Mouse (Mus musculus): ENCODE results near the gene Dner. TPM values are rescaled to one million over a fixed set of nuclear protein-coding genes. Genes with fewer than 3 reads are reported as not detected.

Gene Dner
- polyA plus RNA-seq, 1 experiment from 2014 or later = 301 TPM

- H3K27ac ChIP-seq (ENCODE audit: low read length) = no peak overlapping the region
- H3K9ac ChIP-seq (ENCODE audit: low read depth, low read length) = no peak overlapping the region
- H3K4me2 ChIP-seq (ENCODE audit: low read length) = no peak overlapping the region
- H3K9me3 ChIP-seq (replicated peaks; ENCODE audit: control insufficient read depth, low read length, poor library complexity, severe bottlenecking) = no peaks in the 10 kb centered on the region
- no peaks in the 10 kb centered on the region for H3K4me1 ChIP-seq (ENCODE audit: control insufficient read depth, insufficient read depth, low read length)
- H3K27me3 ChIP-seq (ENCODE audit: control insufficient read depth, insufficient read depth, low read depth, low read length) = no peaks in the 10 kb centered on the region
- no peaks in the 10 kb centered on the region for H3K36me3 ChIP-seq (ENCODE audit: control insufficient read depth, insufficient read depth, low read length)
- ATAC-seq = no peak
- no peak overlapping the region for H3K4me3 ChIP-seq (ENCODE audit: low read depth, low read length)
- WGBS = 81% methylated on average over 4 of the region's 4 CpGs
These were observed 171.6 kb downstream of the Dner start for GRCm38 (mm10) chr1:84524413-84524812.

GRCm38 (mm10) chr1:84522963-84523280 is 173.1 kb downstream of the Dner start:
- 68% methylated on average over 4 of the region's 4 CpGs for WGBS
- Histone ChIP-seq H3K27me3 (ENCODE audit: control insufficient read depth, insufficient read depth, low read depth, low read length) (no peaks in the 10 kb centered on the region), H3K4me3 (ENCODE audit: low read depth, low read length) (no peak overlapping the region), H3K4me1 (ENCODE audit: control insufficient read depth, insufficient read depth, low read length) (no peaks in the 10 kb centered on the region), H3K9me3 (replicated peaks; ENCODE audit: control insufficient read depth, low read length, poor library complexity, severe bottlenecking) (no peaks in the 10 kb centered on the region), H3K9ac (ENCODE audit: low read depth, low read length) (no peak overlapping the region), H3K4me2 (ENCODE audit: low read length) (no peak overlapping the region), H3K27ac (ENCODE audit: low read length) (no peak overlapping the region), H3K36me3 (ENCODE audit: control insufficient read depth, insufficient read depth, low read length) (no peaks in the 10 kb centered on the region)
- no peak for ATAC-seq

GRCm38 (mm10) chr1:84522256-84522962 is 173.6 kb downstream of the Dner start:
- no peak overlapping the region for H3K9ac ChIP-seq (ENCODE audit: low read depth, low read length)
- H3K4me2 ChIP-seq (ENCODE audit: low read length) = no peak overlapping the region
- no peak overlapping the region for H3K27ac ChIP-seq (ENCODE audit: low read length)
- H3K4me3 ChIP-seq (ENCODE audit: low read depth, low read length) = no peak overlapping the region
- H3K36me3 ChIP-seq (ENCODE audit: control insufficient read depth, insufficient read depth, low read length) = no peaks in the 10 kb centered on the region
- H3K27me3 ChIP-seq (ENCODE audit: control insufficient read depth, insufficient read depth, low read depth, low read length) = no peaks in the 10 kb centered on the region
- H3K4me1 ChIP-seq (ENCODE audit: control insufficient read depth, insufficient read depth, low read length) = no peaks in the 10 kb centered on the region
- 84% methylated on average over 4 of the region's 4 CpGs for WGBS
- no peak for ATAC-seq
- H3K9me3 ChIP-seq (replicated peaks; ENCODE audit: control insufficient read depth, low read length, poor library complexity, severe bottlenecking) = no peaks in the 10 kb centered on the region

- H3K4me1 ChIP-seq (ENCODE audit: control insufficient read depth, insufficient read depth, low read length) = no peaks in the 10 kb centered on the region
- H3K4me3 ChIP-seq (ENCODE audit: low read depth, low read length) = no peak overlapping the region
- no peak overlapping the region for H3K4me2 ChIP-seq (ENCODE audit: low read length)
- H3K9ac ChIP-seq (ENCODE audit: low read depth, low read length) = no peak overlapping the region
- WGBS = 76% methylated on average over 4 of the region's 4 CpGs
- no peak overlapping the region for H3K27ac ChIP-seq (ENCODE audit: low read length)
- H3K36me3 ChIP-seq (ENCODE audit: control insufficient read depth, insufficient read depth, low read length) = no peaks in the 10 kb centered on the region
- H3K27me3 ChIP-seq (ENCODE audit: control insufficient read depth, insufficient read depth, low read depth, low read length) = no peaks in the 10 kb centered on the region
- H3K9me3 ChIP-seq (replicated peaks; ENCODE audit: control insufficient read depth, low read length, poor library complexity, severe bottlenecking) = no peaks in the 10 kb centered on the region
- no peak for ATAC-seq
These were observed 177.7 kb downstream of the Dner start for GRCm38 (mm10) chr1:84518347-84518746.

GRCm38 (mm10) chr1:84513201-84513600 is 182.8 kb downstream of the Dner start:
- Histone ChIP-seq H3K27ac (ENCODE audit: low read length) (no peak overlapping the region), H3K4me3 (ENCODE audit: low read depth, low read length) (no peak overlapping the region), H3K9ac (ENCODE audit: low read depth, low read length) (no peak overlapping the region), H3K36me3 (ENCODE audit: control insufficient read depth, insufficient read depth, low read length) (no peaks in the 10 kb centered on the region; the same call in 1 of the 2 replicates), H3K9me3 (replicated peaks; ENCODE audit: control insufficient read depth, low read length, poor library complexity, severe bottlenecking) (no peaks in the 10 kb centered on the region), H3K27me3 (ENCODE audit: control insufficient read depth, insufficient read depth, low read depth, low read length) (no peaks in the 10 kb centered on the region), H3K4me1 (ENCODE audit: control insufficient read depth, insufficient read depth, low read length) (no peaks in the 10 kb centered on the region), H3K4me2 (ENCODE audit: low read length) (no peak overlapping the region)
- 49% methylated on average over 3 of the region's 3 CpGs for WGBS
- no peak for ATAC-seq

- no peak overlapping the region for H3K27ac ChIP-seq (ENCODE audit: low read length)
- H3K9ac ChIP-seq (ENCODE audit: low read depth, low read length) = no peak overlapping the region
- no peaks in the 10 kb centered on the region for H3K27me3 ChIP-seq (ENCODE audit: control insufficient read depth, insufficient read depth, low read depth, low read length)
- 85% methylated on average over 1 of the region's 1 CpGs for WGBS
- H3K36me3 ChIP-seq (ENCODE audit: control insufficient read depth, insufficient read depth, low read length) = no peaks in the 10 kb centered on the region; the same call in 1 of the 2 replicates
- no peak overlapping the region for H3K4me2 ChIP-seq (ENCODE audit: low read length)
- H3K4me3 ChIP-seq (ENCODE audit: low read depth, low read length) = no peak overlapping the region
- no peaks in the 10 kb centered on the region for H3K4me1 ChIP-seq (ENCODE audit: control insufficient read depth, insufficient read depth, low read length)
- no peak for ATAC-seq
- H3K9me3 ChIP-seq (replicated peaks; ENCODE audit: control insufficient read depth, low read length, poor library complexity, severe bottlenecking) = no peaks in the 10 kb centered on the region
These were observed 187.5 kb downstream of the Dner start for GRCm38 (mm10) chr1:84508510-84508909.

- Histone ChIP-seq H3K36me3 (ENCODE audit: control insufficient read depth, insufficient read depth, low read length) (peaks cover 2% of the 10 kb centered on the region; the same call in 1 of the 2 replicates), H3K4me3 (ENCODE audit: low read depth, low read length) (no peak overlapping the region), H3K4me1 (ENCODE audit: control insufficient read depth, insufficient read depth, low read length) (no peaks in the 10 kb centered on the region), H3K27ac (ENCODE audit: low read length) (no peak overlapping the region), H3K9ac (ENCODE audit: low read depth, low read length) (no peak overlapping the region), H3K4me2 (ENCODE audit: low read length) (no peak overlapping the region), H3K9me3 (replicated peaks; ENCODE audit: control insufficient read depth, low read length, poor library complexity, severe bottlenecking) (no peaks in the 10 kb centered on the region), H3K27me3 (ENCODE audit: control insufficient read depth, insufficient read depth, low read depth, low read length) (no peaks in the 10 kb centered on the region)
- ATAC-seq = no peak
These were observed 188.5 kb downstream of the Dner start for GRCm38 (mm10) chr1:84507568-84507967.

- H3K27ac ChIP-seq (ENCODE audit: low read length) = no peak overlapping the region
- H3K9ac ChIP-seq (ENCODE audit: low read depth, low read length) = no peak overlapping the region
- no peaks in the 10 kb centered on the region for H3K9me3 ChIP-seq (replicated peaks; ENCODE audit: control insufficient read depth, low read length, poor library complexity, severe bottlenecking)
- WGBS = 65% methylated on average over 6 of the region's 6 CpGs
- ATAC-seq = no peak
- H3K4me3 ChIP-seq (ENCODE audit: low read depth, low read length) = no peak overlapping the region
- H3K36me3 ChIP-seq (ENCODE audit: control insufficient read depth, insufficient read depth, low read length) = peaks cover 2% of the 10 kb centered on the region; the same call in 1 of the 2 replicates
- no peak overlapping the region for H3K4me2 ChIP-seq (ENCODE audit: low read length)
- H3K27me3 ChIP-seq (ENCODE audit: control insufficient read depth, insufficient read depth, low read depth, low read length) = no peaks in the 10 kb centered on the region
- no peaks in the 10 kb centered on the region for H3K4me1 ChIP-seq (ENCODE audit: control insufficient read depth, insufficient read depth, low read length)
These were observed 189.0 kb downstream of the Dner start for GRCm38 (mm10) chr1:84506984-84507546.

GRCm38 (mm10) chr1:84500673-84501072 is 195.3 kb downstream of the Dner start:
- H3K27me3 ChIP-seq (ENCODE audit: control insufficient read depth, insufficient read depth, low read depth, low read length) = no peaks in the 10 kb centered on the region
- H3K27ac ChIP-seq (ENCODE audit: low read length) = no peak overlapping the region
- 87% methylated on average over 3 of the region's 3 CpGs for WGBS
- H3K4me3 ChIP-seq (ENCODE audit: low read depth, low read length) = no peak overlapping the region
- 0 out of 2 replicates have a peak, but pooled peaks cover 2% of the 10 kb centered on the region for H3K36me3 ChIP-seq (ENCODE audit: control insufficient read depth, insufficient read depth, low read length)
- no peak for ATAC-seq
- H3K4me1 ChIP-seq (ENCODE audit: control insufficient read depth, insufficient read depth, low read length) = no peaks in the 10 kb centered on the region
- no peaks in the 10 kb centered on the region for H3K9me3 ChIP-seq (replicated peaks; ENCODE audit: control insufficient read depth, low read length, poor library complexity, severe bottlenecking)
- no peak overlapping the region for H3K9ac ChIP-seq (ENCODE audit: low read depth, low read length)
- H3K4me2 ChIP-seq (ENCODE audit: low read length) = no peak overlapping the region

All from midbrain, embryonic 16.5 days (tissue).